Mouse (Mus musculus): ENCODE results near the gene Hlcs. TPM values are rescaled to one million over a fixed set of nuclear protein-coding genes. Genes with fewer than 3 reads are reported as not detected.

The Hlcs gene
- 6.6 and 8.0 TPM in 2 replicates for polyA plus RNA-seq (2015; fragmentation: Nextera tagmentation; extraction: Ambion mirVana)

GRCm38 (mm10) chr16:94313229-94314030 is at the start of gene Hlcs:
Gene Hlcs, minus strand, starts transcription at chr16:94313571.
- H3K4me1 ChIP-seq (replicated peaks; ENCODE audit: control insufficient read depth, insufficient read depth, low read length), result peaks cover 17% of the 10 kb centered on the region
- H3K27me3 ChIP-seq (replicated peaks; ENCODE audit: control insufficient read depth, insufficient read depth, low read length), result no peaks in the 10 kb centered on the region
- peak within 1 kb of the TSS; percentile 93 for H3K9ac ChIP-seq (replicated peaks; ENCODE audit: low read depth, low read length)
- no peaks in the 10 kb centered on the region for H3K36me3 ChIP-seq (ENCODE audit: control insufficient read depth, insufficient read depth)
- peak within 1 kb of the TSS; percentile 100 for H3K27ac ChIP-seq (ENCODE audit: low read length)
- peak within 1 kb of the TSS; percentile 73 for H3K4me3 ChIP-seq (replicated peaks; ENCODE audit: low read length)
- peak; percentile 91 for ATAC-seq
- peak within 1 kb of the TSS; percentile 57 for H3K4me2 ChIP-seq (ENCODE audit: low read length)
- H3K9me3 ChIP-seq (ENCODE audit: control insufficient read depth, low read length), result no peaks in the 10 kb centered on the region
- under 1% methylated on average over 64 of the region's 64 CpGs for whole genome bisulfite sequencing

- peak; percentile 80; the same call in 1 of the 2 replicates for ATAC-seq
- Histone ChIP-seq H3K4me1 (replicated peaks; ENCODE audit: control insufficient read depth, insufficient read depth, low read length) (peaks cover 3% of the 10 kb centered on the region; the same call in 1 of the 2 replicates), H3K27me3 (replicated peaks; ENCODE audit: control insufficient read depth, insufficient read depth, low read length) (no peaks in the 10 kb centered on the region), H3K4me2 (ENCODE audit: low read length) (no peak overlapping the region), H3K9ac (replicated peaks; ENCODE audit: low read depth, low read length) (no peak overlapping the region), H3K27ac (ENCODE audit: low read length) (no peak overlapping the region), H3K9me3 (ENCODE audit: control insufficient read depth, low read length) (no peaks in the 10 kb centered on the region), H3K36me3 (ENCODE audit: control insufficient read depth, insufficient read depth) (peaks cover 5% of the 10 kb centered on the region), H3K4me3 (replicated peaks; ENCODE audit: low read length) (no peak overlapping the region)
- WGBS, result 52% methylated on average over 10 of the region's 10 CpGs
Measured at GRCm38 (mm10) chr16:94362174-94362873, 49.0 kb upstream of the Hlcs start.

GRCm38 (mm10) chr16:94360578-94361350 is 47.4 kb upstream of the Hlcs start:
- H3K4me3 ChIP-seq (replicated peaks; ENCODE audit: low read length), result no peak overlapping the region
- WGBS, result 85% methylated on average over 13 of the region's 13 CpGs
- H3K9ac ChIP-seq (replicated peaks; ENCODE audit: low read depth, low read length), result no peak overlapping the region
- peaks cover 5% of the 10 kb centered on the region for H3K36me3 ChIP-seq (ENCODE audit: control insufficient read depth, insufficient read depth)
- H3K9me3 ChIP-seq (ENCODE audit: control insufficient read depth, low read length), result no peaks in the 10 kb centered on the region
- ATAC-seq, result no peak
- peaks cover 3% of the 10 kb centered on the region; the same call in 1 of the 2 replicates for H3K4me1 ChIP-seq (replicated peaks; ENCODE audit: control insufficient read depth, insufficient read depth, low read length)
- no peaks in the 10 kb centered on the region for H3K27me3 ChIP-seq (replicated peaks; ENCODE audit: control insufficient read depth, insufficient read depth, low read length)
- no peak overlapping the region for H3K4me2 ChIP-seq (ENCODE audit: low read length)
- H3K27ac ChIP-seq (ENCODE audit: low read length), result no peak overlapping the region

- no peak for ATAC-seq
- peaks cover 3% of the 10 kb centered on the region; the same call in 1 of the 2 replicates for H3K4me1 ChIP-seq (replicated peaks; ENCODE audit: control insufficient read depth, insufficient read depth, low read length)
- H3K27ac ChIP-seq (ENCODE audit: low read length), result no peak overlapping the region
- 86% methylated on average over 3 of the region's 3 CpGs for WGBS
- H3K9ac ChIP-seq (replicated peaks; ENCODE audit: low read depth, low read length), result no peak overlapping the region
- H3K4me2 ChIP-seq (ENCODE audit: low read length), result no peak overlapping the region
- H3K4me3 ChIP-seq (replicated peaks; ENCODE audit: low read length), result no peak overlapping the region
- no peaks in the 10 kb centered on the region for H3K27me3 ChIP-seq (replicated peaks; ENCODE audit: control insufficient read depth, insufficient read depth, low read length)
- H3K9me3 ChIP-seq (ENCODE audit: control insufficient read depth, low read length), result no peaks in the 10 kb centered on the region
- no peaks in the 10 kb centered on the region for H3K36me3 ChIP-seq (ENCODE audit: control insufficient read depth, insufficient read depth)
Measured at GRCm38 (mm10) chr16:94358091-94358490, 44.7 kb upstream of the Hlcs start.

GRCm38 (mm10) chr16:94356776-94357494 is 43.6 kb upstream of the Hlcs start:
- H3K9me3 ChIP-seq (ENCODE audit: control insufficient read depth, low read length), result no peaks in the 10 kb centered on the region
- no peaks in the 10 kb centered on the region for H3K27me3 ChIP-seq (replicated peaks; ENCODE audit: control insufficient read depth, insufficient read depth, low read length)
- H3K4me2 ChIP-seq (ENCODE audit: low read length), result no peak overlapping the region
- H3K4me1 ChIP-seq (replicated peaks; ENCODE audit: control insufficient read depth, insufficient read depth, low read length), result no peaks in the 10 kb centered on the region
- H3K36me3 ChIP-seq (ENCODE audit: control insufficient read depth, insufficient read depth), result no peaks in the 10 kb centered on the region
- no peak for ATAC-seq
- H3K4me3 ChIP-seq (replicated peaks; ENCODE audit: low read length), result no peak overlapping the region
- no peak overlapping the region for H3K27ac ChIP-seq (ENCODE audit: low read length)
- no peak overlapping the region for H3K9ac ChIP-seq (replicated peaks; ENCODE audit: low read depth, low read length)
- WGBS, result 86% methylated on average over 11 of the region's 11 CpGs

- Histone ChIP-seq H3K4me3 (replicated peaks; ENCODE audit: low read length) (no peak overlapping the region), H3K4me2 (ENCODE audit: low read length) (no peak overlapping the region), H3K9me3 (ENCODE audit: control insufficient read depth, low read length) (no peaks in the 10 kb centered on the region), H3K36me3 (ENCODE audit: control insufficient read depth, insufficient read depth) (no peaks in the 10 kb centered on the region), H3K27ac (ENCODE audit: low read length) (no peak overlapping the region), H3K27me3 (replicated peaks; ENCODE audit: control insufficient read depth, insufficient read depth, low read length) (no peaks in the 10 kb centered on the region), H3K4me1 (replicated peaks; ENCODE audit: control insufficient read depth, insufficient read depth, low read length) (no peaks in the 10 kb centered on the region), H3K9ac (replicated peaks; ENCODE audit: low read depth, low read length) (no peak overlapping the region)
- WGBS, result 71% methylated on average over 7 of the region's 7 CpGs
- ATAC-seq, result no peak
Measured at GRCm38 (mm10) chr16:94356046-94356445, 42.7 kb upstream of the Hlcs start.

- Histone ChIP-seq H3K4me2 (ENCODE audit: low read length) (no peak overlapping the region), H3K9ac (replicated peaks; ENCODE audit: low read depth, low read length) (no peak overlapping the region), H3K4me1 (replicated peaks; ENCODE audit: control insufficient read depth, insufficient read depth, low read length) (no peaks in the 10 kb centered on the region; the same call in 1 of the 2 replicates), H3K36me3 (ENCODE audit: control insufficient read depth, insufficient read depth) (no peaks in the 10 kb centered on the region), H3K27ac (ENCODE audit: low read length) (no peak overlapping the region), H3K9me3 (ENCODE audit: control insufficient read depth, low read length) (no peaks in the 10 kb centered on the region), H3K27me3 (replicated peaks; ENCODE audit: control insufficient read depth, insufficient read depth, low read length) (no peaks in the 10 kb centered on the region), H3K4me3 (replicated peaks; ENCODE audit: low read length) (no peak overlapping the region)
- WGBS, result 56% methylated on average over 9 of the region's 9 CpGs
- ATAC-seq, result no peak
Measured at GRCm38 (mm10) chr16:94354450-94354849, 41.1 kb upstream of the Hlcs start.

- Histone ChIP-seq H3K27me3 (replicated peaks; ENCODE audit: control insufficient read depth, insufficient read depth, low read length) (no peaks in the 10 kb centered on the region), H3K9ac (replicated peaks; ENCODE audit: low read depth, low read length) (no peak overlapping the region), H3K9me3 (ENCODE audit: control insufficient read depth, low read length) (no peaks in the 10 kb centered on the region), H3K36me3 (ENCODE audit: control insufficient read depth, insufficient read depth) (no peaks in the 10 kb centered on the region), H3K4me1 (replicated peaks; ENCODE audit: control insufficient read depth, insufficient read depth, low read length) (no peaks in the 10 kb centered on the region; the same call in 1 of the 2 replicates), H3K4me2 (ENCODE audit: low read length) (no peak overlapping the region), H3K27ac (ENCODE audit: low read length) (no peak overlapping the region), H3K4me3 (replicated peaks; ENCODE audit: low read length) (no peak overlapping the region)
- ATAC-seq, result no peak
- WGBS, result 70% methylated on average over 10 of the region's 10 CpGs
Measured at GRCm38 (mm10) chr16:94350287-94350677, 36.9 kb upstream of the Hlcs start.
